Mouse (Mus musculus): ENCODE data around the gene Polr2i.

Gene Polr2i

GRCm38 (mm10) chr7:30266780-30267179 is 35.0 kb downstream of the Polr2i start:
- no peak for DNase-seq

- DNase-seq: no peak
Observed at GRCm38 (mm10) chr7:30269641-30270040, 37.9 kb downstream of the Polr2i start.

GRCm38 (mm10) chr7:30274383-30274782 is 42.6 kb downstream of the Polr2i start:
- DNase-seq: no peak

GRCm38 (mm10) chr7:30278911-30279310 is 47.2 kb downstream of the Polr2i start:
- no peak for DNase-seq

GRCm38 (mm10) chr7:30279536-30279935 is 47.8 kb downstream of the Polr2i start:
- no peak for DNase-seq

- DNase-seq: peak; percentile 87
Observed at GRCm38 (mm10) chr7:30279951-30280669, 48.4 kb downstream of the Polr2i start, which contains the start of the genes Thap8 and Wdr62. Gene Thap8, plus strand, starts transcription at chr7:30280094. Gene Wdr62, minus strand, starts transcription at chr7:30280419.

GRCm38 (mm10) chr7:30280670-30281138 is 49.0 kb downstream of the Polr2i start:
- peak; percentile 83 for DNase-seq

- no peak for DNase-seq
Observed at GRCm38 (mm10) chr7:30281522-30281921, 49.8 kb downstream of the Polr2i start.

- no peak for DNase-seq
Observed at GRCm38 (mm10) chr7:30282740-30283139, 51.0 kb downstream of the Polr2i start.

Measured in right cerebral cortex, postnatal 4 days (tissue).